Mouse (Mus musculus) midbrain, embryonic 15.5 days (tissue): ENCODE results near the gene Fev. TPM values are rescaled to one million over a fixed set of nuclear protein-coding genes. Genes with fewer than 3 reads are reported as not detected.

Experiments used
- ATAC-seq: fragments of 200-750 bp; cut with Nextera tagmentation; replicated peaks from 2 replicates; pipeline ENCODE4 v1.8.0; 2017; ENCODE audit warnings: moderate TSS enrichment
- H3K27ac ChIP-seq: fragments of 300-500 bp; sonication (generic); 2 replicates; pipeline ENCODE4 v1.5.1; 2015; ENCODE audit warnings: mild to moderate bottlenecking, inconsistent platforms
- H3K27me3 ChIP-seq: fragments of 300-500 bp; sonication (generic); replicated peaks from 2 replicates; pipeline ENCODE4 v1.6.1; 2015; ENCODE audit warnings: inconsistent platforms
- H3K36me3 ChIP-seq: fragments of 300-500 bp; sonication (generic); replicated peaks from 2 replicates; pipeline ENCODE4 v1.6.1; 2015; ENCODE audit warnings: inconsistent platforms
- H3K4me1 ChIP-seq: fragments of 300-500 bp; sonication (generic); 2 replicates; pipeline ENCODE4 v1.6.1; 2015; ENCODE audit warnings: inconsistent platforms
- H3K4me2 ChIP-seq: fragments of 300-500 bp; sonication (generic); 2 replicates; pipeline ENCODE4 v1.6.1; 2015; ENCODE audit warnings: inconsistent platforms, mild to moderate bottlenecking, moderate library complexity
- H3K4me3 ChIP-seq: fragments of 300-500 bp; sonication (generic); 2 replicates; pipeline ENCODE4 v1.5.1; 2015; ENCODE audit warnings: mild to moderate bottlenecking, inconsistent platforms
- H3K9ac ChIP-seq: fragments of 300-500 bp; sonication (generic); 2 replicates; pipeline ENCODE4 v1.6.1; 2015; ENCODE audit warnings: mild to moderate bottlenecking, inconsistent platforms
- H3K9me3 ChIP-seq: fragments of 300-500 bp; sonication (generic); 2 replicates; pipeline ENCODE4 v1.6.1; 2016; ENCODE audit warnings: inconsistent platforms
- WGBS: fragments of 180-500 bp; shearing (Covaris S2); methylation state at CpG from one replicate; pipeline ENCODE4 v1.1.7; 2015; ENCODE audit warnings: mixed read lengths; 5-methylcytosine and 5-hydroxymethylcytosine counted together
- microRNA counts: library from miRNA; unstranded; fragments of <30 nt; microRNA quantifications from one replicate; lab custom pipeline; 2016
- microRNA-seq: library from miRNA; unstranded; fragments of <30 nt; microRNA quantifications from one replicate; pipeline ENCODE4, GENCODE M21; 2016
- polyA plus RNA-seq: library from polyadenylated mRNA; unstranded; fragments of >200 nt; fragmentation: Nextera tagmentation; extraction: Ambion mirVana; gene quantifications from 2 replicates; pipeline ENCODE4 v1.2.1, GENCODE M21; 2015

Fev gene
- polyA plus RNA-seq, 1 experiment from 2014 or later = 1.8 TPM

GRCm38 (mm10) chr1:74850251-74850650, 35.0 kb downstream of the Fev start:
- Histone ChIP-seq H3K9me3 (no peaks in the 10 kb centered on the region), H3K36me3 (no peaks in the 10 kb centered on the region), H3K4me2 (no peak overlapping the region), H3K27ac (no peak overlapping the region), H3K4me3 (no peak overlapping the region), H3K27me3 (no peaks in the 10 kb centered on the region), H3K9ac (no peak overlapping the region), H3K4me1 (peaks cover 27% of the 10 kb centered on the region)
- ATAC-seq = no peak
- WGBS = 27% methylated on average over 6 of the region's 6 CpGs

GRCm38 (mm10) chr1:74848946-74849345, 36.3 kb downstream of the Fev start:
- no peak overlapping the region for H3K4me2 ChIP-seq
- no peak overlapping the region for H3K4me3 ChIP-seq
- 52% methylated on average over 5 of the region's 5 CpGs for WGBS
- H3K4me1 ChIP-seq = peaks cover 21% of the 10 kb centered on the region
- no peaks in the 10 kb centered on the region for H3K36me3 ChIP-seq
- no peak for ATAC-seq
- no peak overlapping the region for H3K9ac ChIP-seq
- no peak overlapping the region for H3K27ac ChIP-seq
- H3K27me3 ChIP-seq = no peaks in the 10 kb centered on the region
- no peaks in the 10 kb centered on the region for H3K9me3 ChIP-seq

- 57% methylated on average over 9 of the region's 9 CpGs for WGBS
- Histone ChIP-seq H3K4me1 (peaks cover 12% of the 10 kb centered on the region), H3K9ac (no peak overlapping the region)
Measured at GRCm38 (mm10) chr1:74846341-74846740, 38.9 kb downstream of the Fev start.

GRCm38 (mm10) chr1:74843090-74843489, 42.1 kb downstream of the Fev start:
- WGBS = 85% methylated on average over 5 of the region's 5 CpGs
- H3K4me1 ChIP-seq = no peaks in the 10 kb centered on the region
- no peaks in the 10 kb centered on the region for H3K9me3 ChIP-seq
- no peak overlapping the region for H3K9ac ChIP-seq
- no peak overlapping the region for H3K4me2 ChIP-seq
- ATAC-seq = no peak
- H3K36me3 ChIP-seq = no peaks in the 10 kb centered on the region
- no peaks in the 10 kb centered on the region for H3K27me3 ChIP-seq
- no peak overlapping the region for H3K4me3 ChIP-seq
- no peak overlapping the region for H3K27ac ChIP-seq

More at GRCm38 (mm10) chr1:74846341-74846740, 38.9 kb downstream of the Fev start:
- H3K27me3 ChIP-seq = no peaks in the 10 kb centered on the region
- no peak for ATAC-seq
- no peak overlapping the region for H3K27ac ChIP-seq
- H3K4me2 ChIP-seq = no peak overlapping the region
- no peak overlapping the region for H3K4me3 ChIP-seq
- no peaks in the 10 kb centered on the region for H3K9me3 ChIP-seq
- no peaks in the 10 kb centered on the region for H3K36me3 ChIP-seq

- WGBS = 95% methylated on average over 3 of the region's 3 CpGs
- no peak for ATAC-seq
Measured at GRCm38 (mm10) chr1:74833255-74833654, 52.0 kb downstream of the Fev start.

More at GRCm38 (mm10) chr1:74833255-74833654, 52.0 kb downstream of the Fev start:
- no peaks in the 10 kb centered on the region for H3K27me3 ChIP-seq
- no peaks in the 10 kb centered on the region for H3K4me1 ChIP-seq
- no peak overlapping the region for H3K4me3 ChIP-seq
- no peak overlapping the region for H3K9ac ChIP-seq
- no peaks in the 10 kb centered on the region for H3K36me3 ChIP-seq
- H3K9me3 ChIP-seq = no peaks in the 10 kb centered on the region
- H3K27ac ChIP-seq = no peak overlapping the region
- H3K4me2 ChIP-seq = no peak overlapping the region

MicroRNAs within 50 kb of the gene (microRNA counts, 519-probe panel; counts per million panel counts)
- not detected for microRNA mmu-miR-375 (lab: Ali Mortazavi, UCI)

Small RNA genes lying within 50 kb of the gene (microRNA-seq; reads per million reads assigned to microRNA genes)
- 503 reads per million, percentile 71 among the genes with 10 or more reads in this experiment for gene Mir375

Other genes with a start within 250 kb of the Fev start
- 10.6 and 10.9 TPM in 2 replicates for gene Ttll4, start 223.7 kb downstream of the Fev start, polyA plus RNA-seq
- gene Cyp27a1, start 171.8 kb downstream of the Fev start, polyA plus RNA-seq = 2.4 and 3.3 TPM in 2 replicates
- not detected in 2 replicates for gene Prkag3, start 136.2 kb downstream of the Fev start, polyA plus RNA-seq
- 5.6 and 7.2 TPM in 2 replicates for gene Wnt6, start 113.5 kb downstream of the Fev start, polyA plus RNA-seq
- 0.34 and 0.37 TPM in 2 replicates for gene Wnt10a, start 93.9 kb downstream of the Fev start, polyA plus RNA-seq
- 9.1 and 9.7 TPM in 2 replicates for gene Cdk5r2, start 30.5 kb downstream of the Fev start, polyA plus RNA-seq
- 0.38 and 0.72 TPM in 2 replicates for gene Cryba2, start 7.7 kb upstream of the Fev start, polyA plus RNA-seq
- 0.90 and 0.93 TPM in 2 replicates for gene Cfap65, start 50.2 kb upstream of the Fev start, polyA plus RNA-seq
- 0.10 and 0.11 TPM in 2 replicates for gene Ihh, start 66.3 kb upstream of the Fev start, polyA plus RNA-seq
- 5.1 and 6.0 TPM in 2 replicates for gene Nhej1, start 239.8 kb upstream of the Fev start, polyA plus RNA-seq
- gene Slc23a3, start 248.5 kb upstream of the Fev start, polyA plus RNA-seq = not detected in 2 replicates